Mouse (Mus musculus): ENCODE data around the gene Plekhm3.

The Plekhm3 gene

DNA sequence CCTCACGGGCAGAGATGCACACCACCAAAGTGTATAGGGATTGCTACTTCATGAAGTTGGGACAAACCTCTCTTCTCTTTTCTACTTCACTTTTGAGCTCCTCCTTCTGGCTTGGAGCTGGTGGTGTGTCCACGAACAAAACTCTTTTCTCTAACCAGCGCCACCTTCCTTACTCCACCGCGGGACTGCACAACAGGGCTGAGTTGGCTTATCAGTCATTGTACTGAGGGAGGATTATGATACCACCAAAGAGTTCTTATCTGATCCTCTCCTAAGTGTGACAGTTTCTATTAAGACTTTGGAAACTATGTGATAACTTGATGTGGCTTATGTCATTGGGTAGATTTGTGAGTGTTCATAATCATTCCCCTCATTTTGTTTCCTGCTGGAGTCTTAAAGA, 129.2 kb downstream of the Plekhm3 start:
- DNase-seq (ENCODE audit: low read depth, low spot score): no peak

- no peak for DNase-seq (ENCODE audit: low read depth, low spot score)
These were observed 130.1 kb downstream of the Plekhm3 start for GRCm38 (mm10) chr1:64826348-64827103.

GRCm38 (mm10) chr1:64823564-64823963, 133.1 kb downstream of the Plekhm3 start:
- DNase-seq (ENCODE audit: low read depth, low spot score): no peak

- DNase-seq (ENCODE audit: low read depth, low spot score): no peak
These were observed 138.9 kb downstream of the Plekhm3 start for GRCm38 (mm10) chr1:64817709-64818108.

- DNase-seq (ENCODE audit: low read depth, low spot score): no peak
These were observed 143.4 kb downstream of the Plekhm3 start for GRCm38 (mm10) chr1:64813182-64813581.

DNA sequence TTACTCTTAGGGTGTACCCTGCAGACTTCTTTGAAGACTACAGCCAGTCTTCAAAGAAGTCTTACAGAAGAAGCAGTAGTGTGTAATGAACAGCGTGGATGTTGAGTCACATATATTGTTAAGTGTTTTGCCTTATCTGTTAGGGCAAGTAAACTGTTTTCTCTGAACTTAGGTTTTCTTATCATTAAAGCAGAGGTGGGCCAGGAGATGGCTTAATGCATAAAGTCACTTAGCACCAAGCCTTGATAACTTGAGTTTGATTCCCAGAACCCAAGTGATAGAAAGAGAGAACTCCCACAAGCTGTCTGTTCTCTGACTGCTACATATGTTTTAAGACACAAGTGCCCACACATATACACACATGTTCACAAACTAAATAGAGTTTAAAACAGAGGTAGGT, 144.7 kb downstream of the Plekhm3 start:
- no peak for DNase-seq (ENCODE audit: low read depth, low spot score)

- DNase-seq (ENCODE audit: low read depth, low spot score): no peak
These were observed 147.5 kb downstream of the Plekhm3 start for GRCm38 (mm10) chr1:64809085-64809484.

DNA sequence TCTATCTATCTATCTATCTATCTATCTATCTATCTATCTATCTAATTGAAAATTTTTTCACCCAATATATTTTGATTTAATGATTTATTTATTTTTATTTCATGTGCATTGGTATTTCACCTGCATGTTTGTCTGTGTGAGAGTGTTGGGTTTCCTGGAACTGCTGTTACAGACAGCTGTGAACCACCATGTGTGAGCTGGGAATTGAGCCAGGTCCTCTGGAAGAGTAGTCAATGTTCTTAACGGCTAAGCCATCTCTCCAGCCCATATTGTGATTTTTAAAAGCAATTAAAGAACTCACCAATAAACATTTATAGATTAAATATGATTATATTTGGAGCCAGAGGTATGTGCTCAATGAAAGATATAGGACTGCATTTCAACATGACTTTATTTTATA, 148.9 kb downstream of the Plekhm3 start:
- no peak for DNase-seq (ENCODE audit: low read depth, low spot score)

GRCm38 (mm10) chr1:64805217-64805616, 151.4 kb downstream of the Plekhm3 start:
- no peak for DNase-seq (ENCODE audit: low read depth, low spot score)

GRCm38 (mm10) chr1:64802631-64803030, 154.0 kb downstream of the Plekhm3 start:
- DNase-seq (ENCODE audit: low read depth, low spot score): no peak

DNA sequence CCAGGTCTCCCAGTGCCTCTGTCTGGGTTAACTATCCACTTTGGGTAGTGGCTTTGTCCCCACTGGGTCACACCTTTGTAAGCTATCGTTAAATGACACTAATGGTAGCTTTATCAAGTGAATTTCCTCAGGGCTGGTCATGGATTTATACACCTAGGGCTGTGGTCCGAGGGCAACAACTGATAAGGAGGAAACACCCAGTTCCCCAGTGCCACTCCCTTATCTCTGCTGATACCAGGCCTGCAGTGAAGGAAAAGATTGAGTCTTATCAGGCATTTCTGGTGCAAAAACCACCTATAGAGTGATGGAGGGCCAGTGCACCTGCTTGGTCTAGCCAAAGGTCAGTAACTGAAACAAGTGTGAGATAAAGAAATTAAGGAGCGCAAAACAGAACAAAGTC, 159.0 kb downstream of the Plekhm3 start:
- no peak for DNase-seq (ENCODE audit: low read depth, low spot score)

- DNase-seq (ENCODE audit: low read depth, low spot score): no peak
These were observed 159.6 kb downstream of the Plekhm3 start for GRCm38 (mm10) chr1:64796867-64797582.

GRCm38 (mm10) chr1:64795284-64796040, 161.2 kb downstream of the Plekhm3 start:
- no peak for DNase-seq (ENCODE audit: low read depth, low spot score)

- no peak for DNase-seq (ENCODE audit: low read depth, low spot score)
These were observed 162.5 kb downstream of the Plekhm3 start for GRCm38 (mm10) chr1:64794096-64794495.

- no peak for DNase-seq (ENCODE audit: low read depth, low spot score)
These were observed 163.4 kb downstream of the Plekhm3 start for GRCm38 (mm10) chr1:64793234-64793530.

DNA sequence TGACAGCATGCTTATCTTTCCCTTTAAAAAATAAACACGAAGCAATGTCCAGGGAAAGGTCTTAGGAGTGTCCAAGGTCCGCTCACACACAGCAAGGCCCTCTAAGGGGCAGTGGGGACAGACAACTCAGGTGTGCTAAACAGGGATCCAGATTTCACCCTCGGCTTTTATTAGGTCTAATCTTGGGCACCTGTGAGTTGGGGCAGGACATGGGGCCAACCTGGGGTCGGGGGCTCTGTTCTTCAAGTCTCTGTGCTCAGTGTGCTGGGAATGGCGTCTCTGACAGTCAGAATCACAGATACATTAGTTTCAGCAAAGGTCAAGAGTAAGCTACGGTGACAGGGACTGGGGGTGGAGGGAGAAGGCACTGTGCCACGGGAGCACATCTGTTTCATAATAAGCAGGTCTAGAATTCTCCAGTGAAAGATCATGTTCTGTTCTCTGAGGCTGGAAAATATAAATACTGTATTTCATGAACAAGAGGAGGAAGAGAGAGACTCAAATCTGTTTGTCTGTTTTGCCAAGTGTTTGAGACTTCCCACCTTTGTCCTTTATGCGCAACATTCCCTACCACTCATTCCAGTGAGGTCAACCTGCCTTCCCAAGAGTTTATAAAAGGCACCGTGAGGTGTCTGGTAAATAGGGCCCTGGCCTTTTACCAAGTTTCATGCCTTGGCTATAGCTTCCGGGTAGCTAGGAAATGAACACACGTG, 163.9 kb downstream of the Plekhm3 start:
- DNase-seq (ENCODE audit: low read depth, low spot score): no peak

DNA sequence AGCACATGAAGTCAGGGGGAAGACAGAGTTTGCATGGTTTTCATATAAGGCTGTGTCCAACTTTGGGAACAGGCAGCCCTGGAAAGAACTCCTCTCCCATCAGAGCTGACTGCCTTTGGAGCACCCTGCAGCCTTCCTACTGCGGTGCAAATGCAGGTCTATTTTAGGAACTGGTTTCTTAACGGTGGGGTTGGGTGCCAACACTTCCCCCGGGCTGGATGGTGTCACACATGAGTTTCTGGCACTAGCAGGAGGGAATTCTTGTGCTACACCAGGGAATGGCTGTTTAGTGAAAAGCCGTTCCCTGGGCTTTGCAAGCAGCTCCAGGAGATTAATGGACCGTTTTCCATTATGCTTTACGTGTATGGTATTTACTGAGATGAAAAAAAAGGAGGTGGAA, 164.8 kb downstream of the Plekhm3 start:
- DNase-seq (ENCODE audit: low read depth, low spot score): no peak

GRCm38 (mm10) chr1:64790806-64791790, 165.5 kb downstream of the Plekhm3 start:
- no peak for DNase-seq (ENCODE audit: low read depth, low spot score)

- DNase-seq (ENCODE audit: low read depth, low spot score): no peak
These were observed 168.7 kb downstream of the Plekhm3 start for GRCm38 (mm10) chr1:64787701-64788515.

GRCm38 (mm10) chr1:64779863-64780262, 176.8 kb downstream of the Plekhm3 start:
- peak; percentile 24 for DNase-seq (ENCODE audit: low read depth, low spot score)

Data from mesoderm, embryonic 11.5 days (tissue).